Mouse (Mus musculus) adrenal gland, adult 18-20 months (tissue): ENCODE measurements around the gene Cc2d1a. TPM values are rescaled to one million over a fixed set of nuclear protein-coding genes. Genes with fewer than 3 reads are reported as not detected.

Experiments used
- DNase-seq, 2 experiments: peaks; one replicate each; pipeline ENCODE4 v3.0.0; 2021 to 2022; ENCODE audit warnings: low spot score in 2 of 2
- microRNA-seq, 2 experiments: library from miRNA; unstranded; fragments of <30 nt; microRNA quantifications; one replicate each; pipeline ENCODE4 v1.2.0; 2021; ENCODE audit warnings: borderline number of aligned reads in 2 of 2
- total RNA-seq, 2 experiments: library from RNA; stranded (reverse); gene quantifications; 1 replicate in 1 of 2; 2 replicates in 1 of 2; pipeline ENCODE4 v1.2.3; 2021

The Cc2d1a gene
- total RNA-seq, 2 experiments from 2014 or later = 26.5 to 30.5 TPM

DNA sequence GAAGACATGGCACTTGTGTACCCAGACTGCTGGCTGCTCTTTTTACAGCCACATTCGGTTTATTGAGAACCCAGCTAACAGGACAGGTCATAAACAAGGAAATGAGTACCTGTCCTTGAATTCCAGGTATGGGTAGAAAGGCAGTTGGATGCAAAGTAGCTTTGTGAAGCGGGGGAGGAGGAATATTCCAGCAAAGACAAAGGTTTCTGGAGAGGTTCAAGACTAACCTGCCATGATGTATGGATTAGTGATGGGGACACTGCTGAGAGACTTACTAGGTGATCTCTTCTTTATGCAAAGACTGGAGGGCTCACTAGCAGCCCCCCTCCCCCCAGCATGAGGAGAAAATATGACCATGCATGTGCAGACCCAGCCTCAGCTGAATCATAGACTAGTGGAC lies 42.1 kb downstream of the Cc2d1a start:
- DNase-seq = no peak

DNA sequence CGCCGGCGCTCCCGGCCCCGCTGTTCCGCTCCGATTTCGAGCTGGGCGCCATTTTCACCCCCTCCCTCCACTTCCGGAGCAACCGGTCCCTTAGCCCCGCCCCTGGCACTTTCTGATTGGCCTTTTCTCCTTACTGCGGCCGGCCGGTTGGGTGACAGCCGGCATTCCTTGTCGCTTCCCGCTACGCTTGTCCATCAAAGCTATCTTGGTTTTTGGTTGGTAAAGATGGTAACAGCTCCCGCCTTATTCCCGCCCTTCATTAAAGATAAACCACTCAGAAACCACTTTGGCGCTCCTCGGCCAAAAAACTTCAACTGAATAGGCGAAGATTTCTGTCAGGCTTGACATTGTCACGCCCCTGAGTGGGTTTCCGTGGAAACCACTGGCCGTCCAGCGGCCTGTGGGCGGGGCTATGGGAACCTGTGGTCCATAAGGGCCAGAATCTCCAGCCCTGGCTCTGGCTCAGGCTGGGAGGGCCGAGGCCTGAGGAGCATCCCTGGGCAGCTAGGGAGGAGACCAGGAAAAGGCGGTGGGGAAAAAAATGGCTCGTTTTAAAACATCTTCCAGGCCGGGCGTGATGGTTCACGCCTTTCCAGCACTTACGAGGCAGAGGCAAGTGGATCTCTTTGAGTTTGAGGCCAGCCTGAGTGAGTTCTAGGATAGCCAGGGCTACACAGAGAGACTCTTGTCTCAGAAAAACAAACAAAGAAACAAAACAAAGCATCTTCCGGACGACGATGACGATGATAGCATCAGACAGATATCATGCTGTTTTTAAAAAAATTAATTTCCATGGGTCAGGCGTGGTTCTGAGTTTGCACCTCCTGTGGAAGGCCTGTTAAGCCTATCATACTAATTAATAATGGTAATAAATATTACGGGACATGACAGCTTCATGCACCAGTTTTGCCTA lies 42.8 kb downstream of the Cc2d1a start, which contains the start of gene Dcaf15:
Gene Dcaf15 (minus strand): TSS at position 72 of the 913 bp plus-strand sequence.
- peak; percentile 90 to 94 for DNase-seq

DNA sequence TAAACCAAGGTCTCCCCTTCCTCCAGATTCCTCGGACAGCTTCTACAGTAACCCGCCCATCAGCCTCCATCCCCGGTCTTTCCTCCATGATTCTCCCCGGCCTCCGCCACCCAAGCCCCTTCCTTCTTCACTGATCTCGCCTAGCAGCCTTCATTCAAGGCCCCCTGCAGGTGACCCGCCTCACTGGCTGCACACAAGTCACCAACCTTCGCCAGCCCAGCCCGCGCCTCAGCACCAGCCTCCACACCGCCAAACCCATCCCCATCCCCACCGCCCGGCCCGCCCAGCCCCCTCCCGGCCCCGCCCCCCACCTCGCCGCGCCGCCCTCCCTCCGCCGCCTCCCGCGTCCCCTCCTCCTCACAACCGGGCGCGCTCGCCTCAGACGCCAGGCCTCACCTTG lies 43.5 kb downstream of the Cc2d1a start:
- DNase-seq = no peak

DNA sequence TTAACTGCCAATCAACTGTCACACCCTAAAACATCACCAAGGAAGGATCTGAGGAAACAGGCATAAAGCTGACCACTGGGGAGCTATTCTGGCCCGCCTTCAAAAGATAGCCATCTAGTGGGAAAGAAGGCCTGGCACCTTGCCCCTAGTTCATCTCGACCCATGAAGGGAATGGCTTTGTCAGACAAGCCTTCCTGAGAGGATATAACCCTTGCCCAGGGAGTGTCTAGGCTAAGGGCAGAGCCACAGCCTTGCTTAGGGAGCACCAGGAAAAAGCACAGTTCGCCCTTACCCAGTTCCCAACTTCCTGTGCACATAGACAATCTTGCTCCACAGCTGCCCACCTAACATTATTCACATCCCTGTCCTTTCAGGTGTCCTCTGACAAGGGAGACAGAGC lies 44.1 kb downstream of the Cc2d1a start:
- no peak for DNase-seq

DNA sequence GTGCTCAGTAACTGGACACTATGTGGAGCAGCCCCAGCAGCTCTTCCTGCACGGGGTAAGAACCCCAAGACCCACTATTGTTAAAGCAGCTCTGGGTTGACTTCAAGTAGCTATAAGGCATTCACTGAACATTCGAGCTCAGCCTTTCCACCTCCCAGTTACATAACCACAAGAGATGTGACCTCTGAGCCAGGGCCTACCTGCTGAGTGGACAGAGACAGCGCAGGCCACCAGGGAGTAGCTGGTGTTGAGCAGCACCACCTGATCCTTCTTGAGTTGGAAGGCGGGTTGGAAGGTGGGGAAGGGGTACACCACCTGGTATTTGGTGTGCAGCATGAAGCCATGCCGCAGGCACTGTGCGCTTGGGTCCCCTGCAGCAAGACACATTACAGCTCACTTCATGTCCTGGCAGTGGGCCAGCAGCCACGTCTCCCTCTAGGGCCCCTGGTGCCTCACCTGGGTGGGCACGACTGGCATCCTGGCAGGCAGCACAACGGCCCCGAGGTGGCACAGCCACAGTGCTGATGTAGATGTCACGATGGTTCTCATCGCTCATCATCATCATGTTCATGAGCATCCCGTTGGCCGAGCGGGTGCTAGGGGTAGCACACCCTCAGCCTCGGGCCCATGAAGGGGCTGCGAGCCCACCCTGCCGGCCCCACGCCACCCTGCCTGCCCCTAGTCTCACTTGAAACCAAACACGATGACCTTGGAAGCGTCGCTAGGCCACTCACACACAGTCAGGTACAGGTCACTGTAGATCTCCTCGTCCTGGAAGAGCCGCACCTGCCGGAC lies 46.1 kb downstream of the Cc2d1a start:
- DNase-seq = no peak

DNA sequence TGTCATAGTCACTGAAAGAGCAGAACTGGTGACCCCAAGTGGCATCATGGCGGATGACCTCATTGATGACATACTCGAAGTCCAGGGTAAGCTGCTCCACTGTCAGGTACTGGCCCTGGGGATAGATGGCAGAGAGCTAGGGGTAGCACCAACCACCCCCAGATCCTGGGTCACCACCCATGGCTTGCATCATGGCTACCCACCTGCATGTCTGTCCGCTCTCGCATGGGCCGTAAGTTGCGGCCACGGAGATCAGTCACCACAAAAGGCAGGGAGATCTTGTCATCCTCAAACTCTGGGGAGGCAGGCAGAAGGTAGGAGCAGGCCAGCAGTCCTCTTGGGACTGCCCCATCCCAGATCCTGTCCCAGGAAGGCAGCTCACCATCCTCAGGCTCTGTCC lies 49.4 kb downstream of the Cc2d1a start:
- DNase-seq = no peak

DNA sequence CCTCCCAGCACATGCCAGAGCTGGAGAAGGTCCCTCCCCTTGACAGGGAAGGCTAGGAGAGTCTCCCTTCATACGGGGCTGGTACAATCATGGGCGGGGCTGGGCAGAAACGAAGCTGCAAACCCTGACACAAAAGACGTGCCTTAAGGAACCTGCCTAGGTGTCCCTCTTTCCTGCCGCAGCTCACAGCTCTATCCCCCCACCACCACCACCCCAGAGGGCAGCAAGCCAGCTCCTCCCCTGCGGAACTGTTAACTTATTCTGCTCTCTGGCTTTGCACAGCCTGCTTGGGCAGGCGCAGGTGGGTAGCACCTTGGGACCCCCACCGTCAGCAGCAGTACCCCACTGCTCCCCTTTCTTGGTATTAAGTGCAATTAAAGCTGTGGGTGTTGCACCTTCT lies 51.7 kb downstream of the Cc2d1a start:
- DNase-seq = no peak

DNA sequence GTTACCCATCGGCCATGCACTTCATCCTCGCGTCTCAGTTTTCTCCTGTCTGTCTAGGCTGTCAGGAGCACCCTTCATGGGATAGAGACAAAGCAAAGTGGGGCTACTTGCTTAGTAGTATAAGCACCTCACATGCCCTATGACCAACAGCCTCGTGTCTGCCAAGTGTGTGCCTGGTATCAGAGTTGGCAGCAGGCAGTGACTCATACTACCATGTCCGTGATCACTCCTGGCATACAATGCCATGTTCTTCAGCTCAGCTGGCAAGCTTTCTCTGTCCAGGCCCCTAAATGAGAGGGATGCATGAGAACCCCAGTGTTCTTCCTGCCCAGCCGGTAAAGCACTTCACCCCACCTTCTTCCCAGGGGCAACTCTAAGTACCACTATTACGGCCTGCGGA lies 57.2 kb downstream of the Cc2d1a start:
- no peak for DNase-seq

DNA sequence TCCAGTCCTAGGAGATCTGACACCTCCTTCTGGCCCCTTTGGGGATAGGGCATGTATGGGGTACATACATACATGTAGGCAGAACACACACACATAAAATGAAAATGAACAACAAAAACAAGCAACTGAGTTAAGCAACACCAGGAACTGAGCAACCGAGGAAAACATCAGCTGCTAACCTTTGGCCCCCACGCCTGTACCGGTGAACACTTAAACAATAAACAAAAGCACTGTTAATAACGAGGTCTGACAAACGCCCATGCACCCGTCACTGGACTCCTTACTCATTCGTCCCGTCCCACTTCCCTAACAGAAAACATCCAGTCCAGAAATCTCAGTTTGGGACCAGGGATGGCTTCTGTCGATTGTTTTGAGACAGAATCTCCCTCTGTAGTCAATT lies 58.5 kb downstream of the Cc2d1a start:
- no peak for DNase-seq

DNA sequence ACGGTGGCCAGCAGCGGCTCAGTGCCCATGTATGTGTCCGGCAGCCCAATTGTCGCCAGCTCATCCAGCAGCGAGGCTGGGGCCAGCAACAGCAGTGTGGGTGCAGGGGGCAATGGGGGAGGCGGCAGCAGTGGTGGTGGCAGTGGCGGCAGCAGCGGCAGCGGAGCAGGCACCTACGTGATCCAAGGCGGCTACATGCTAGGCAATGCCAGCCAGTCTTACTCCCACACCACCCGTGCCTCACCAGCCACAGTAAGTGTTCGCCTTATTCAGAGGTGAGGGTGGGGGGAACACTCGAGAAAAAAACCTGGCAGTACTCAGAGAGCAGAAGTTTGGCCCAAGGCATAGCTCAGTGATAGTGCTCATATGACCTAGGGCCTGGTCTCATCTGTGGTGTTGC lies 59.9 kb downstream of the Cc2d1a start:
- no peak for DNase-seq

DNA sequence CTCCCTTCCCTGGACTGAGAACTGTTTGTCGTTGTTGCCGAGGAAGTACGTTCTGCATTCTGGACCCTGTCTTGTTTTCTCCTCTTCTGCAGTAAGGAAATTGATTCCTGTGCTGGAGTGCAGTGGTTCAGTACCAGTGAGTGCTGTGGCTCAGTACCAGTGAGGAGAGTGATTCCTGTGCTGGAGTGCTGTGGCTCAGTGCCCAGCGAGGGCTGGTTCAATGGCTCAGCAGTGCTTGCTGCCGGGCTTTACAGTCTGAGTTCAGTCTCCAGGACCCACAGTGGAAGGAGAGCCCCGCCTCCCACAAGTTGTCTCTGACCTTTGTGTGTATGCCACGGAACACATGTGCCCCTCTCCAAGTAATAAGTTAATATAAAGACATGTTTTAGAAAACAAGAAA lies 60.6 kb downstream of the Cc2d1a start:
- DNase-seq = no peak

DNA sequence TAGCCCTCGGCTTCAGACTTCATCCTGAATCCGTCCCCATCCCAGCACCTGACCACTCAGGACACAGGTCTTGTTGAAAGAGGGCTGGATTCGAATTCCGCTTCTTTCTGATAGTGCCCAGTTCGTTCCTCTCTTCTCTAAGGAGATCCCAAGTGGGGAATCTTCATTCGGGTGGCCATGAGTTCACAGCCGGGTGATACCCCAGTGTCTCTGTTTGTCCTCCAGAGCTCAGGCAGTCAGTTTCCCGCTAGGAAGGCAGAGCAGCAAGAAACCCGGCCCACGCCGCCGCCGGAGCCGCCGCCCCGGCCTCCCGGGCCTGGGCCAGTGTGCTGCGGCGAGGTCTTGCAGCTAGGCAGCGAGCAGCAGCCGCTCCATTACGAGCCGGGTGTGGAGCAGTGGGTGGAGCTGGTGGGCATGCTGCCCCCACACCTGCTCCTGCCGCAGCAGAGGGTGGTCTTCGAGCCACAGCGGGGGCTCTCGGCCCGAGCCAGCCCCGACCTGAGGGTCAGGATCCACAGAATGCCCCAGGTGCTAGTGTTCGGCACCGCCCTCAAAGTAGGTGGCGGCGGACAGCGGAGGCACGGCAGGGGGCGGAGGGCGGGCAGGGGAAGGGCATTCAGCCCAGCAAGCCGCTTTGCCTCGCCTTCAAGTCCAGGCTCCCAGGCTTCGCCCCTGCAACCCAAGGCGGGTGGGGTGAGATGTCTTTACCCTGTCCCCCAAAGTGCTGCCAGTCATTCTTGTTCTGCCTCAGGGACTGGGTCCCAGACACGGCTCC lies 63.2 kb downstream of the Cc2d1a start:
- DNase-seq = no peak

DNA sequence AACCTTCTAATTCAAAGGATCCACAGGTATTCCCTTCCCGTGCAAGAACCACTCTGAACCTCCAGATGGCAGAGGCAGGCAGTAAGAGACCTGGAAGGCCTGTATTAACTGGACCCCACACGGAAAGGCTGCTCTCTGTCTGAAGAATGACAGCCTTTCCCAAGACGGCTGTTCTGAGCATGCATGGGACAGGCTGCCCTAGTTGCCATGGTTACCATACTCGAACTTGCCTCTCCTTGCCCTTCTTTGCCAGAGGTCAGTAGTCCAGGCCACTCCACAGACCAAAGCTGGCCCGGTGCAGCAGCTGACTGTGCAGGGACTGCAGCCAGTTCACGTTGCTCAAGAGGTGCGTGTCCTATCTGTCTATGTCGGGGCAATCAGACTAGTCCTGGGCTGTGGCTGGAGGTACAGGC lies 63.9 kb downstream of the Cc2d1a start:
- DNase-seq = no peak

Small RNA genes lying within 50 kb of the gene (microRNA-seq; reads per million reads assigned to microRNA genes)
- 0 reads per million in 2 experiments for gene Gm25110
- gene Mir181c = 938 to 988 reads per million in 2 experiments
- gene Mir181d = 720 to 835 reads per million in 2 experiments
- 0 reads per million in 2 experiments for gene Mir709

Other genes starting within 250 kb of the Cc2d1a start
- 10 to 100 TPM; 39.6 to 76.0 TPM for gene Adgrl1, start 247.8 kb downstream of the Cc2d1a start, total RNA-seq
- gene Gm10644, start 192.7 kb downstream of the Cc2d1a start, total RNA-seq = 1 to 10 TPM; 1.2 to 1.7 TPM
- 1 to 10 TPM; 1.7 to 2.8 TPM for gene Asf1b, start 192.4 kb downstream of the Cc2d1a start, total RNA-seq
- 100 to 1,000 TPM; 279 to 302 TPM for gene Prkaca, start 174.9 kb downstream of the Cc2d1a start, total RNA-seq
- gene Samd1, start 150.3 kb downstream of the Cc2d1a start, total RNA-seq = 10 to 100 TPM; 28.2 to 30.3 TPM
- gene 1700067K01Rik, start 146.4 kb downstream of the Cc2d1a start, total RNA-seq = under 1 TPM; 0.54 to 0.96 TPM
- gene 2210011C24Rik, start 135.8 kb downstream of the Cc2d1a start, total RNA-seq = not detected
- gene Palm3, start 126.5 kb downstream of the Cc2d1a start, total RNA-seq = under 1 TPM; 0.33 to 0.38 TPM
- gene Il27ra, start 105.3 kb downstream of the Cc2d1a start, total RNA-seq = 1 to 10 TPM; 1.7 to 1.9 TPM
- not detected for gene Rln3, start 102.9 kb downstream of the Cc2d1a start, total RNA-seq
- gene Gm10643, start 82.8 kb downstream of the Cc2d1a start, total RNA-seq = 1 to 10 TPM; 2.5 to 2.6 TPM
- 10 to 100 TPM; 17.1 to 20.3 TPM for gene Rfx1, start 81.1 kb downstream of the Cc2d1a start, total RNA-seq
- 10 to 100 TPM; 13.2 to 16.1 TPM for gene Dcaf15, start 43.2 kb downstream of the Cc2d1a start, total RNA-seq
- under 1 TPM; 0.33 to 0.35 TPM for gene Podnl1, start 21.9 kb downstream of the Cc2d1a start, total RNA-seq
- under 1 TPM in 1 of 2 experiments, not detected in 1; 0.38 TPM for gene 4930432K21Rik, start 89 bp upstream of the Cc2d1a start, total RNA-seq
- gene Nanos3, start 37.3 kb upstream of the Cc2d1a start, total RNA-seq = under 1 TPM in 1 of 2 experiments, not detected in 1; 0.61 TPM
- 10 to 100 TPM; 36.4 to 56.0 TPM for gene Zswim4, start 89.1 kb upstream of the Cc2d1a start, total RNA-seq
- gene D8Ertd738e, start 101.8 kb upstream of the Cc2d1a start, total RNA-seq = 100 to 1,000 TPM; 292 to 304 TPM
- gene Mri1, start 109.4 kb upstream of the Cc2d1a start, total RNA-seq = 10 to 100 TPM; 26.2 to 33.4 TPM
- gene Ccdc130, start 122.4 kb upstream of the Cc2d1a start, total RNA-seq = 10 to 100 TPM; 18.7 to 19.4 TPM
- gene Cacna1a, start 240.5 kb upstream of the Cc2d1a start, total RNA-seq = 1 to 10 TPM; 3.9 to 9.6 TPM